Mouse (Mus musculus) embryonic fibroblast, embryonic 13.5 days (primary cell): ENCODE data around the gene Cyth4.

Source experiments
- CTCF ChIP-seq: IDR thresholded peaks from 2 replicates; pipeline ENCODE4 v1.5.1; 2011; ENCODE audit warnings: mild to moderate bottlenecking, control low read depth, low read length, moderate library complexity, borderline replicate concordance; ENCODE audit not compliant: insufficient read depth
- POLR2A ChIP-seq: IDR thresholded peaks from 2 replicates; pipeline ENCODE4 v1.6.1; 2011; ENCODE audit warnings: low read depth, mild to moderate bottlenecking, control low read depth, low read length, moderate library complexity

GRCm38 (mm10) chr15:78567608-78568120 lies 29.2 kb upstream of the Cyth4 start:
- TF ChIP-seq CTCF (no peak), POLR2A (no peak)
